Mouse (Mus musculus) brain, adult 2 months (tissue): Measurements from ENCODE around the gene Cldn16.
"Not testable (repeated sequence)": the region's sequence is repeated elsewhere in the genome, so short reads cannot be mapped to it uniquely, and the experiment has no call there.

Source experiments
- DNase-seq: peaks from one replicate; pipeline ENCODE4 v3.0.0; 2011; ENCODE audit warnings: low read depth, low spot score

Gene Cldn16

GRCm38 (mm10) chr16:26462835-26463234, at the start of gene Cldn16:
Gene Cldn16, plus strand, starts transcription at chr16:26463135.
- DNase-seq: no peak

GRCm38 (mm10) chr16:26418616-26419015, 44.3 kb upstream of the Cldn16 start:
- DNase-seq: peak; percentile 47

GRCm38 (mm10) chr16:26422078-26422477, 40.9 kb upstream of the Cldn16 start:
- DNase-seq: peak; percentile 56

- no peak for DNase-seq
Observed at GRCm38 (mm10) chr16:26430246-26430645, 32.7 kb upstream of the Cldn16 start.

GRCm38 (mm10) chr16:26433486-26433885, 29.4 kb upstream of the Cldn16 start:
- DNase-seq: no peak

GRCm38 (mm10) chr16:26440031-26440430, 22.9 kb upstream of the Cldn16 start:
- peak; percentile 73 for DNase-seq

- DNase-seq: peak; percentile 32
Observed at GRCm38 (mm10) chr16:26441156-26441555, 21.8 kb upstream of the Cldn16 start.

- DNase-seq: no peak
Observed at GRCm38 (mm10) chr16:26444843-26445242, 18.1 kb upstream of the Cldn16 start.

- DNase-seq: peak; percentile 85
Observed at GRCm38 (mm10) chr16:26447594-26447993, 15.3 kb upstream of the Cldn16 start.

- DNase-seq: no peak
Observed at GRCm38 (mm10) chr16:26454163-26454562, 8.8 kb upstream of the Cldn16 start.

GRCm38 (mm10) chr16:26456182-26456581, 6.8 kb upstream of the Cldn16 start:
- DNase-seq: no peak

GRCm38 (mm10) chr16:26466535-26466934, 3.6 kb downstream of the Cldn16 start:
- DNase-seq: no peak

GRCm38 (mm10) chr16:26471254-26471653, 8.3 kb downstream of the Cldn16 start:
- no peak for DNase-seq

- peak; percentile 58 for DNase-seq
Observed at GRCm38 (mm10) chr16:26495721-26496120, 32.8 kb downstream of the Cldn16 start.

GRCm38 (mm10) chr16:26499705-26500104, 36.8 kb downstream of the Cldn16 start:
- DNase-seq: not testable (repeated sequence)

GRCm38 (mm10) chr16:26500738-26501137, 37.8 kb downstream of the Cldn16 start:
- DNase-seq: no peak

GRCm38 (mm10) chr16:26504961-26505360, 42.0 kb downstream of the Cldn16 start:
- no peak for DNase-seq

GRCm38 (mm10) chr16:26519596-26519995, 56.7 kb downstream of the Cldn16 start:
- peak; percentile 65 for DNase-seq

GRCm38 (mm10) chr16:26525832-26526231, 62.9 kb downstream of the Cldn16 start:
- no peak for DNase-seq

GRCm38 (mm10) chr16:26526669-26527068, 63.7 kb downstream of the Cldn16 start, which contains the start of gene Tmem207:
Gene Tmem207, minus strand, starts transcription at chr16:26526769.
- no peak for DNase-seq

GRCm38 (mm10) chr16:26527931-26528666, 65.2 kb downstream of the Cldn16 start:
- DNase-seq: peak; percentile 66

- no peak for DNase-seq
Observed at GRCm38 (mm10) chr16:26530451-26530850, 67.5 kb downstream of the Cldn16 start.

- peak; percentile 11 for DNase-seq
Observed at GRCm38 (mm10) chr16:26532287-26532686, 69.4 kb downstream of the Cldn16 start.
